Mouse (Mus musculus) MEL (cell line): ENCODE measurements around the gene Gm609.

Experiments used
- RCOR1 ChIP-seq: IDR thresholded peaks from 2 replicates; pipeline ENCODE4 v1.6.1; 2012; ENCODE audit warnings: low read depth, mild to moderate bottlenecking, inconsistent platforms, low read length, improper control_type of control experiment
- ZMIZ1 ChIP-seq: IDR thresholded peaks from 2 replicates; pipeline ENCODE4 v1.6.1; 2012; ENCODE audit warnings: low read depth, mild to moderate bottlenecking, inconsistent platforms, low read length, improper control_type of control experiment, moderate library complexity

- TF ChIP-seq RCOR1: no peak
- TF ChIP-seq ZMIZ1: no peak
These were observed 15.8 kb downstream of the Gm609 start for GRCm38 (mm10) chr16:45476991-45477390.
